Mouse (Mus musculus): ENCODE measurements at regions not wholly inside any gene's neighbourhood (a gene's known extent, or its start where the extent isn't known, plus 50 kb on each side); places are given as distances from the start of the nearest gene placed in this dataset.

DNA sequence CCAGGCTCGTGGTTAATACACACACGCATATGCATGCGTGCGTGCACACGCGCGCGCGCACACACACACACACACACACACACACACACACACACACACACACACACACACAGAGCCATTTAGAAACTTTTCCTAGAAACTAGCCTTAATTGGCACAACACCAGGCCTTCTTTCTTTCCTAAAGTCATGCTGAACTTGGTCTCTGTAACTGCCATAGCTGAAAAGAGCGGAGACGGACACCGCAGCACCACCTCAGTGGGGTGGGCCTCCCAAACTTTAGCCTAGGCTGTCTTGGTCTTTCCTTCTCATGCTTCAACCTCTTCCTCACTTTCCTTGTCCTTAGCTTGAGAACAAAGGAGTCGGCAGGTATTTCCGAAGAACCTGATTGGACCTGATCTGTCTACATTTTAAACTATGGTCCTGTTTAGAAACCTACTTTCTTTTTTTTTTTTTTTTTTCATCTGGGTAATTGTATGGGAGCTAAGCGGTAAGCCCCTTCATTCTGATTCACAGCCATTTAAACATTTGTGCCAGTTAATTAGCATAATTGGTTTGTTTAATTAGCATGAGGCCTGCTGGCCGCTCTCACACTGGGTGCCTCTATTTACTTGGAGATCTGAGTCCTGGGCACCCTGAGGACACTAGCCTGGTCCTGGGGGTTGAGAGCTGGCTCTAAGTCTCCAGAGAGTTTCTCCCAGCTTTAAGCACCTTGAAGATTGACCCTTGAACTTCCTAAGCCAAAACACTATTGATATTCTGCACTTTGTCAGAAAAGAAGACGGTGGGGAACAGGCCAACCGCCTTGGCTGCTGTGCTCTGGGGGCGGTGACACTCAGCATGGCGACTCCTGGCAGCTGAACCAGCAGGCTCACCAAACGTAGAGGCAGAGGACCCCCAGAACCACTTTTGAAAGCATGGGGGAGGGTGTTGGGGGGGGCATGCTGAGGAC lies 269.7 kb upstream of the Irx3 start:
- DNase-seq (ENCODE audit: low read depth) = no peak

DNA sequence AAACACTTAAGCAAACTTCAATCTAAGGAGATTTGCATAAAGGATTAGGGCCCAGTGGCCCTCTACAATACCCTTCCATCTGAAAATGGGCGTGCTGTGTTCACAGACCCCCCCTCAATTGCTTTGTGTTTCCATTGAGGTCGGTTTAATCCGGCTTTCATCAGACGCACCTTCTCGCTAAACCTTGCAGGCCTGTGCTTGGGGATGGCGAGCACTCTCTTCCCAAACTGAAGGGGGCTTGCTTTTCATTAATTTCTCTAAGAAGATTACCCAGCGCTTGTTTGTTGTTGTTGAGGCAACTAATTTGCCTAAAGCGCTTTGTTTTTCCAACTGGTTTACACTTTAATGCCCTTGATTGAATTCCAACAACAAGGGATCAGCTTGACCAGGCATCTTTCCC lies 268.8 kb upstream of the Irx3 start:
- no peak for DNase-seq (ENCODE audit: low read depth)

DNA sequence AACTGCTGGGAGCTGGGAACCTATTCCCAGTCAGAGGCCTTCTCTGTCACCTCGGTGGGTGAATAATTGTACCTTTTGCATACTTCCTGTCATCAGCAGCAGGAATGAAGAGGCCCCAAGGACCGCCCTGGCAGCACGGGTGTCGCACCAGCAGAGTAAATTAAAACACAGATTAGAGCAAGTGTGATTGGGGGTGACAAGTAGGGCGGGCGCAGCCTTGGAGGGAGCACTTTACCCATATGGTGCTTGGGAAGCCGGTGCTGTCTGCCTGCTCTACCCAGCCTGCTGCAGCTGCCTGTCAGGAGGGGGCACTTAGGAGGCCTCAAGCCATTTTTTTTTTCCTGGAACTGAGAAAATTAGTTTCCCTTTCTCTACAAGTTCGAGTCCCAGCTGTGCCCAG lies 264.6 kb upstream of the Irx3 start:
- DNase-seq (ENCODE audit: low read depth) = no peak

DNA sequence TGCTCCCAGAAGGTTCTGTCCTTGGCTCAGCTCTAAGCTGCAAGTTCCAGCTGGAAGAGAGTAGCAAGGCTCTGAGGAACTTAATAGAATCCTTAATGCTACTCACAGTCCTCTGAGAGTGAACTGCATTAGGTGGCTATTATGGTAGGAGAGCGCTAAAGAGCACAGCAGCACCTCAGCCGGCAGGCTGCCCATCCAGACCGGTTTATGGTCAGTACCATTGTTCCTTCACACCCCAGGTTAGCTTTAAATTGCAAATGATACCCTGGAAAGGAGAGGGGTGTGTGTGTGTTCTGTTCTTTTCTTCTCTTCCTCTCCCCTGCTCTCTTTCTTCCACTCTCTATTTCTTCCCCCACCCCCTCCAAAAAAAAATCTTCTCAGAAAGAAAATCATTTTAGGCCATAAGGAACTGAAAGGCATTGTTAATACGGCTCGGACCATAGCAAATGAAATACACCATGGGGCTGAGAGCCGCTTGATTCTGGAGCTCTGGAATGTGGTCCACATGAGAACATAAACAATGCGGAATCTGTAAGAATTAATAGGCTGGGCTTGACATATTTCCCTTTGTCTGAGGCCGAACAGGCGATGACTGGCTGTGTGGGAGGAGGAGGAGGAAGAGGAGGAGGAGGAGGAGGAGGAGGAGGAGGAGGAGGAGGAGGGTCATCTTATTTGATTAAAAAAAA lies 263.8 kb upstream of the Irx3 start:
- DNase-seq (ENCODE audit: low read depth) = no peak

DNA sequence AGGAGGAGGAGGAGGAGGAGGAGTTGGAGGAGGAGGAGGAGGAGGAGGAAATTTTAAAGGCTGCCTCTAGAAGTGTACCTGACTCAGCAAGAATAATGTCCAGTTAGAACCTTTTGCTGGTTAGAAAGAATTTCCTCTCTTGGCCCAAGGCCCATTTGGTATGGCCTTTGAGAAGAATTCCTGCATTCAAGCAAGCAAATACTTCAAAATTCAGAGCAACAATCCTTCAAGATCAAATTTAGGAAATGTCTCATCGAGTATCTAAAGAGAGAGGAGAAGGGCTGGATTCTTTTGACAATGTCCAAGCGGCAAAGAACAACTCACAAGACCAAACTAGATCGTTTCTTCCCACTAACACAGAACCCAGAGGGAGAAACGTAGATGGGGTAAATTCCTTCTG lies 263.1 kb upstream of the Irx3 start:
- DNase-seq (ENCODE audit: low read depth) = no peak

DNA sequence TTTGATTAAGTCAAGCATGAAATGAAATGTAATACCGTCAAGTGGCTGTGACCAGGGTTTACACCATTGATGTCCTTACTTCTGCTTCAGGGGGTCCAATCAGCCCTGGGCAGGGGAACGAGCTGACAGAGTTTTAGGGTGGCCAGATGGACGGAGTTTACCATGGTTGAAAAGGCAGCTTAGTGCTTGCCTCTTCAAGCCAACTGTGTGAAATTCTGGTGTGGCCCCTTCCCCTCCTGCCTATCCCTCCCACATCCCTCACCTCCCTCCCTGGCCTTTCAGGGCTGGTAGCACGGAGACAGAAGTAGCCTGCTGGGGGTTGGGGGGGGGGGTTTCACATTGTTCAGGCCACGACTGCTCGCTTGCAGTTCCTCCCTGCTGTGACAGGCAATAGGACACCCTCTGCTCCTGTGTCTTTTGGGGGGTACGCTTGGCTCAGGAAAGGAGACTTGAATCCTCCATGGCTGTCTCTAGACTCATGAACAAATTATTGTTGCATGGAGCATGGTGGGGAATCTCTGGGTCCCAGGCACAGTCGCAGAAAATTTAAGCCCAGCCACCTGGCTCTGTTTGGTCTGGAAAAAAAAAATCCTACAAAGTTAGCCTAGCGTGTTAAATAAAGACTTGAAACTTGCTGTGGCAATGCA lies 262.4 kb upstream of the Irx3 start:
- DNase-seq (ENCODE audit: low read depth) = no peak

DNA sequence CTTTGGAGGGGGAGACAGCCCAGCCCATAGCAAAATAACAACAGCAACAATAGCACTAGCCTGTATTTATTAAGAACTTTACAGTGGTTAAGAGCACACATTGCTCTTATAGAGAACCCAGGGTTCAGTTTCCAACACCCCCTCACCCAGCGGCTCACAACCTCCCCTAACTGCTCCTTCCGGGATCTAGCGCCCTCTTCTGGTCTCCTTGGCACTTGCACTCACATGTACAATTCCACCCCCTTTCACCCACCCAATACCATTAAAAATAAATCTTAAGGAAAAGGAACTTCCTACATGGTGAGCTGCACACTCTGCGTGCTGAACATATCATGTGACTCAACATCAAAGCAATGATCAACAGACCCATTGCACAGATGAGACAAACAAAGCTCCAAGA lies 261.5 kb upstream of the Irx3 start:
- no peak for DNase-seq (ENCODE audit: low read depth)

DNA sequence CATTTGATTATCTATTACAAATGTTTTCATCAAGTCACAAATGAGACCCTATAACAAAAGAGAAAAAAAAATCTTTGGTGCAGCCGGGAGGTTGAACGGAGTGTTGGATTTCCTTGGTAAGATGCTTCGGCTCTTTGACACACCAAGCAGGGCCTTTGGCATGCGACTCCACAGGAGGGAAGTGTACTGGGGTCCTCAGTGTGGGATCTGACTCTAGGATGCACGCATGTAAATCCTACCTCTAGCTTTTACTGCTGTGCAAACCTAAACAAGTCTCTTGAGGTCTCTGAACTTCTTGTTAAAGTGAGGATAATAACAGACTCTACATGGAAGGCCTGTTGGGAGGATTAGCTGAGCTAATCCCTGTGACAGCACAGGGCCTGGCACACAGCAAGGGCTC lies 257.6 kb upstream of the Irx3 start:
- DNase-seq (ENCODE audit: low read depth) = no peak

DNA sequence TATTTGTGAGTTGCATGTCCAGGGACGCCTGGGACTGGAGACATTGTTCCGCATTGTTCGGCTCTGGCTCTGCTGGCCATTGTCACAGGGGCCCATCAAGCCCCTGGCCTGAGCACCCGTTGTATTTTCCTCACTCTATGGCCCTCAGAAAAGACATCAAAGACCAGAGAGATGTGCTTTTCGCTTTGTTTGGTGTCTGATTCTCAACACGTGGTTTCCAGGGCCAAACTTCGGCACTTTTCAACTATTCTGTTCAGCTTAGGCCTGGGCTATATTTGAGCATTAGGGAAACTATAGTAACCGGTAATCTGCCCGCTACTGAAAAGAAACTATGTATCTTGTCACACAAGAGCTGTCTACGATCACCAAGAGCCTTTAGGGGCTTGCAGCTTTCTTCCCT lies 257.1 kb upstream of the Irx3 start:
- no peak for DNase-seq (ENCODE audit: low read depth)

DNA sequence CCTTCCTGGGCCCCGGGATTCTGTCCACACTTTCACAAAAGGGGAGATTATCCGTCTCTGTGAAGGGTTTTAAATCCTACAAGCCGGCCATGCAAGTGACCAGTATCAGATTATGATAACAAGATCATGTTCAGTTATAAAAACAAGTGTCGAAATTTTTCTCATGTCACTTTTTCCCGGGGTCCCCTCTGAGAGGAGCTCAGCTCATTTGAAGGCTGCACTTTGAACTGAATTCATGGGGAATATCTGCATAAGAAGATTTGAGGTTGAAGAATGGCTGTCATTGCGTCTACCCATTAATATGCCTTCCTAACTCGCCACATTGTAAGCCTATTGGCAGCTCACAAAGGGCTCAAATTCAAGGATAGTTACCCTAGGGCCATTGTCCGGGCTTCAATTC lies 256.0 kb upstream of the Irx3 start:
- DNase-seq (ENCODE audit: low read depth) = no peak

DNA sequence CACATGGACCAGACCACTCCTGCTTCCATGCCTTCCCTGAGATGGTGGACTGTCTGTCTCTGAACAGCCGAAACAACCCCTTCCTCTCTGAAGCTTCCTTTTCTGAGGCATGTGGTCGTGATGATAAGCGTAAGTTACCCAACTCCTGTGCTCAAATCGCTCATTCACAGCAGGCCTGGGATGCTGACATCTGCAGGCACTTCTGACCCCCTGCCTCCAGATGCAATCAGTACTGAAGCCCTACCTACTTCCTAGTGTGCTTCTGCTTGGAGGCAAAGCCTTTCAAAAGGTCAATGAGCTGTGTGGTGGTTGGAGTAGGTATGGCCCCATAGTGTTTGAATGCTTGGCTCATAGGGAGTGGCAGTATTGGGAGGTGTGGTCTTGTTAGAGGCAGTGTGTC lies 253.7 kb upstream of the Irx3 start:
- no peak for DNase-seq (ENCODE audit: low read depth)

DNA sequence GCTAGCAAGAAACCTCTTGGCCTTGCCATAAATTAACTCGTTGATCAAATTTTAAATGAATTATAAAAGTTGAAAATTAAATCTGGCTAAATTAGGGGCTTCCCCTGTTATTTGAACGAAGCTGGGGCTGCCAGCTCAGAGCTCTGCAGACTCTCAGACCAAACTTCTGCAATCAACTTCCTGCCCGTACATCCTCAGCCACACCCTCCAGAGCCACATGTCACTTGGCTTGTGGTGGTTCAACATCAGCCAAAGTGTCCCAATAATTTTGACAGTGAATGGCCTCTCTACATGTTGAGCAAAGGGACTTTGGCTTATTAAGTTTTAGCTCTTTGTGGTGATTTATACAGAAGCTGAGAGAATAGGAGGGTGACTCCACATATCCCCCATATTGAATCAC lies 242.8 kb upstream of the Irx3 start:
- DNase-seq (ENCODE audit: low read depth) = no peak

DNA sequence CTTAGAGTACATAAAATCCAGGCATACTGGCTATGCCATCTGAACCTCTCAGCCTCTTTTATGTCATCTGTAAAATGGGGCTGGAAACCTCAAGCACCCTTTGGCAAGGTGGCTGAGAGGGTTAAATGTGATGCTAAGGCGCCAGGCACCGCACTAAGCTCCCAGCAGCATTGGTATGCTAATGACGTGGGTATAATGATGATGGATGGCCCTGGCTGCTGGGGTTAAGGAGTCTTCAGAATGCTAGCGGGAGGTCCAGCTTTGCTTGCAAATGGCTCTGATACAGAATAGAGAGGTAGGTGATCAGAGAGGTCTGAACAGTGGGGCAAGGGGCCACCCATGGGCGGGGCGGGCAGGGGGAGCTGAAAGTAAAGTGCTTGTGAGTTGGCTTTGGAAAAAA lies 241.1 kb upstream of the Irx3 start:
- no peak for DNase-seq (ENCODE audit: low read depth)

DNA sequence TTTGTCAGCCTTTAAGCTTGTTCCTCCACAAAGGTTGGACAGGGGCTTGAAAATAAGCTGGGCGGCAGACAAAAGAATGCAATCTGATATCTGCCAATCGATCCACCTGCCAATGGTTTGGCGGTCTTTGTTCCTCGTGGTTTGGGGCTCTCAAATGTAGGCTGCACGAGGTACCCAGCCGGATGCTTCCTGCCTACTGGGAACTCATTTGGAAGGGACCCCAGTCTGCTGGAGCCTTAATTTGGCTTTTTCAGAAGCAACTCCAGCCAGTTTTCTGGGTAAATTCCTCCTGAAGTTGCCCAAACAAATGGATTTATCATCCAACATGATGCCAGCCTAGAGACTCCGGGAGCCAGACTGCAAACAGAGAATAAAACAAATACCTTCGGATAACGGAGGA lies 228.1 kb upstream of the Irx3 start:
- DNase-seq (ENCODE audit: low read depth) = no peak

DNA sequence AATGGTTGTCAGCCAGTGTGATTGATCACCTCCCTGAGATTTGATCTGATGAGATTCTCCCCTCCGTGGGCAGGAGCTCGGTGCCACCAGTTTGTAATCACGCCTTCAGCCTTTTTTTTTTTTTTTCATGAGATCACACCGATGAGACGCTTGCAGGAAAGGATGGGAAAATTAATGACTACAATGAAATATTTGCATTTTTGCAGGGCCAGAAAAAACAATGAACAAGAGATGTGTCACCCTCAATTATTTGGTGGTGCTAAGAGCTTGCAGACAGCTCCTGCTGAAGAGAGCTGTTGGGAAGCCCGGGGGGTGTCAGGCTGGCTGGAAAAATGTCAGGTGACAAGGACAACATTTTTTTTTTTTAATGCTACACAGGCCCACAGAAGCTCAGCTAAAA lies 227.6 kb upstream of the Irx3 start:
- DNase-seq (ENCODE audit: low read depth) = no peak

DNA sequence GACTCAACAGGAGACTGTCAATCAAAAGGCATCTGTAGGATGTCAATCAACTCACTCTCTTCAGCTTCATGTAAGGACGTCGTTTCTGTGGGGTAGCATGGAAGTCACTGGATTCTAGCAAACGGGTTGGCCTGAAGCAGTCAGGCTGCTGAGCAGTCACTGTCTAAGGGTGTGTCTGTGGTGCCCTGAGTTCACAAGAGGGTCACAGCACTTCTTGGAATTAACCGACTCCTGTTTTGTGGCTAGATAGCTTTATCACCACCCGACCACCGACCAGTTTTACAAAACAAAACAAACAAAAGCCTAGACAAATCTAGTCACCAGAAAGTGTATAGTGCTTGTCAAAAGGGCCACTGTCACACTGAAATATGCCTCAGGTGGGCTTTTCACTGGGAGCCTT lies 226.4 kb upstream of the Irx3 start:
- no peak for DNase-seq (ENCODE audit: low read depth)

DNA sequence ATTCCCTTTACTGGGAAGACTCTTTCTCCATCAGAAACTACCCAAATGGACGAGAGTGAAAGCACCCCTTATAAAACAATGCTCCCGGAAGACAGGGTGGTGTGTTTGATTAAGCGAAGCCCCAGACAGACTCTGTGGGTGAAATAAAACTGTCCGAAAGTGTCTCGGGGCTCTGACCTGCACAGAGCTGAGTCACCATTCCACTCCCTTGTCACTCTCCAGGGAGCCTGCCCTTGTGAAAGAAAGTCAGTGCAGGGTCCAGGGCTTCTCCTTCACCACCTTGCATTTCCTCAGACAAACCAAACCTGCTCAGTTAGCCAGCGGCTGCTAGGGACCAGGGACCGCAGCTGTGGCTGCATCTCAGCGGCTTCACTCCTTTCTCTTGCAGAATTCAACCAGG lies 222.3 kb upstream of the Irx3 start:
- DNase-seq (ENCODE audit: low read depth) = no peak

DNA sequence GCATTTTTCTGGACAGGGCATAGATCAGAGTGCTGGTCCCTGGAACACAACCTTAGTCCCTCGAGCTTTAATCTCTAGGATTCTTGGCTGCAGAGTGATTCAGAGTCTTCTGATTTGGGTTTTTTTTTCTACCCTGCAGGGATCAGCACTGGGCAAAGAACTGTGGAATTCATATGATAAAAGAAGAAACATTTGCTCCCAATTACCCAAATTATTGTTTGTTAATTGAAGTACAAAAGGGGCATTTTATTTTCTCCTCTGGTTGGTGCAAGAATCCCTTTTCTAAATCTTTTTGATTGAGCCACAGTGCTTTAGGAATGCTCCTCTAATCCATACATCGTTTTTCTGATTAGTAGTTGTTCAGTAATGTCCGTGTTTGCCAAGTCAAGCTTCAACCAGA lies 219.7 kb upstream of the Irx3 start:
- DNase-seq (ENCODE audit: low read depth) = no peak

DNA sequence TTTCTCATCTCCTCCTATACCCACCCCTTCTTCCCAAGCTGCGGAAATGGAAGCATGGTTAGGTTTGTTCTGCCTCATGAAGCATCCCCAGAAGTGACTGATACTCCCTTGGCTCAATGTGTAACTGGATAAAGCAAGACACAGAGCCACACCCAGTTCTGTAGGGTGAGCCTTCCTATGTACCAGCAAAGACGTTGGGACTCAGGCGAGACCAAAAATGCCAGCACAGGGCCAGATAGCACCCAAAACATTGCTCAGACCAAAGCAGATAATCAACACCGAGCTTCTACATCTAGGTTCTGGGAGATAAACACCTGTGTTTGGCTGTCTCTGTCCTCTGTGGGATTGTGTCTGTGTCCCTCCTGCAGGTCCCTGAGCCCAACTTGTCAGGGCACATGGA lies 212.8 kb upstream of the Irx3 start:
- DNase-seq (ENCODE audit: low read depth) = no peak

DNA sequence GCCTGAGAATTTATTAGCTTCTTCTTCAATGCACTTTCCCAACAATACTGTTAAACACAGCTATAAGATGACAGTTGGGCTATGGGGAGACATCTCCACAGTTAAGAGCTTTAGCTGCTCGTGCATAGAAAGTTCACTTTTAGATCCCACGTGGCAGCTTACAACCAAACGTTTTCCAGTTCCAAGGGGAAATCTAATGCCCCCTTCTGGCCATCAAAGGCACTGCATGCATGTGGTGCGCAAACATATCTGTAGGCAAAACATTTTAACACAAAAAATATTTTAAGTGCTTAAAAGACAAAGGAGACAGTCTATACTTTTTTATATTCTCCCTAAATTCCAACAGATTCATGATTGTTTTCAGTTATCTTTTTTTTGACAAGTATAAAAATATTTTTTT lies 211.3 kb upstream of the Irx3 start:
- DNase-seq (ENCODE audit: low read depth) = no peak

DNA sequence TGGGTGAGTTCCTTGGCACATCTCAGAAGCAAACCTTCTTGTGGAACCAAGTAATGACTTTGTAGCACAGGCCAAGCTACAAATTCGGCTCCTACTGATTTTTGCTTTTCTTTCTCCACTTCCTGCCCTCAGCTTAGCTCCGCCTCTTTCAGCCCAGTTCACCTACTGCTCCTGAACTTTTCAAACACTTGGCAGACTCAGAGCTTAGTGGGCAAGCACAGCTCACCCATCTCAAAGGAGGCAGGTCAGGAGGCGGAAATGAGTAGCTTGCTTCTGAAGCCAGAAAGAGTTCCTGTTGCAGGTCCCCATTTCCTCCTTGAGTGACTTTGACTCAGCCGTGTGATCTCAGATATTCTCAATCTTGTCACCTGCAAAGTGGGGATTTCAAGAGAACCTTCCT lies 208.5 kb upstream of the Irx3 start:
- DNase-seq (ENCODE audit: low read depth) = no peak

DNA sequence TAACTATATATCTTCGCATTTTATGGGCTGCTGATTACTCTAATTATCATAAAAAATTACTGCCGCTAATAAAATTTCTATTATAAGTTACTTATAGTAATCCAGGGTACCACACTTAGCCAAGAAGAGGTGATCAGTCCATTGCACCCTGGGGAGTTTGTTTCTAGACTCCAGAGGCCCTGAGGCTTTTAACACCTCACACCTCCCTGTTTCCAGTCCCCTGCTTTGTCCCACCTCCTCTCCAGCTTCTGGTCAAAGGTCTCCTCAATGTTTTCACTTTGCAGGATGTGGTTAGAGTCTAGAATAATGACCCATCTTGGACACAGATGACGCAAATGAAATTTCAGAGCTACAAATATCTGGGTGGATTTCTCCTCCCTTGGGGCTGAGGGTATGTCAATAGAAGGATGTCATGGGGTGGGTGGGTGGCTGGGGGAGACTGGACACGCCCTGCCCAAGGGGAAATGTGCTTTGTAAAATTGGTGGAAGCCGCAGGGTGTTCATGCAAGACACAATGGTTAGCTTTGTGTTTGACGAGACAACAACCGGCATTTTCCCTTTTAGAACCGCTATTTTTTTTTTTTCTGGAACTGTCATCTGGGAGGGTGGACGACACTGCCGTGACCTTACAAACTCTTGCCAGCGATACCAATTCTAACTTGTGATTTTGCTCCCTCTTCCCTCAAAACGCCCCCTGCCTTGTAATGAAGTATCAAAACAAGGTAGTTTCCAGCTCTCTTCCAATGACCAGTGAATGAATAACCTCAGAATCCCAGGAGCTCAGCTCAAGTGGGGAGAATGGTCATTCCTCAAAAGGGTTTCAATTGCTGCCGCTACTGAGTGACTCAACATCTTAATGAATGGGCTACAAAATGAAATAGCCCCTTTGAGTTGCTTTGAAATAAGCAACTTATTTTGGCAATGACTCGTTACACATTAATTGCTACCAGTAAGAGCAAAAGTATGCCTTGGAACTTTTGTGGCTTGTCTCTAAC lies 207.0 kb upstream of the Irx3 start:
- DNase-seq (ENCODE audit: low read depth) = no peak

Measured in gonadal fat pad, adult 2 months (tissue).